Mouse (Mus musculus): ENCODE measurements around the gene Mxra7. TPM values are rescaled to one million over a fixed set of nuclear protein-coding genes. Genes with fewer than 3 reads are reported as not detected.

Mxra7 gene
- polyA plus RNA-seq, 1 experiment from 2014 or later = 1.3 TPM

GRCm38 (mm10) chr11:116764946-116765345 lies 62.9 kb downstream of the Mxra7 start:
- Histone ChIP-seq H3K27me3 (no peaks in the 10 kb centered on the region), H3K4me1 (replicated peaks) (no peaks in the 10 kb centered on the region), H3K27ac (replicated peaks) (no peak overlapping the region), H3K36me3 (replicated peaks) (no peaks in the 10 kb centered on the region), H3K9me3 (replicated peaks) (no peaks in the 10 kb centered on the region), H3K4me3 (replicated peaks) (no peak overlapping the region), H3K4me2 (no peak overlapping the region), H3K9ac (no peak overlapping the region)
- ATAC-seq (ENCODE audit: insufficient read depth) = no peak
- WGBS (ENCODE audit: insufficient replicate concordance) = 68% methylated on average over 2 of the region's 2 CpGs

- no peak overlapping the region for H3K4me3 ChIP-seq (replicated peaks)
- H3K36me3 ChIP-seq (replicated peaks) = no peaks in the 10 kb centered on the region
- H3K4me1 ChIP-seq (replicated peaks) = no peaks in the 10 kb centered on the region
- H3K4me2 ChIP-seq = no peak overlapping the region
- H3K27ac ChIP-seq (replicated peaks) = no peak overlapping the region
- no peaks in the 10 kb centered on the region for H3K27me3 ChIP-seq
- 78% methylated on average over 7 of the region's 7 CpGs for WGBS (ENCODE audit: insufficient replicate concordance)
- ATAC-seq (ENCODE audit: insufficient read depth) = no peak
- H3K9ac ChIP-seq = no peak overlapping the region
- no peaks in the 10 kb centered on the region for H3K9me3 ChIP-seq (replicated peaks)
Measured at GRCm38 (mm10) chr11:116764346-116764745, 63.5 kb downstream of the Mxra7 start.

GRCm38 (mm10) chr11:116755191-116755590 lies 72.7 kb downstream of the Mxra7 start:
- 59% methylated on average over 4 of the region's 4 CpGs for WGBS (ENCODE audit: insufficient replicate concordance)
- Histone ChIP-seq H3K4me1 (replicated peaks) (no peaks in the 10 kb centered on the region), H3K4me3 (replicated peaks) (no peak overlapping the region), H3K27ac (replicated peaks) (no peak overlapping the region), H3K4me2 (no peak overlapping the region), H3K36me3 (replicated peaks) (no peaks in the 10 kb centered on the region), H3K9me3 (replicated peaks) (no peaks in the 10 kb centered on the region), H3K27me3 (no peaks in the 10 kb centered on the region), H3K9ac (no peak overlapping the region)
- ATAC-seq (ENCODE audit: insufficient read depth) = no peak

GRCm38 (mm10) chr11:116753674-116754470 lies 74.0 kb downstream of the Mxra7 start:
- 61% methylated on average over 5 of the region's 5 CpGs for WGBS (ENCODE audit: insufficient replicate concordance)
- Histone ChIP-seq H3K4me3 (replicated peaks) (no peak overlapping the region), H3K36me3 (replicated peaks) (no peaks in the 10 kb centered on the region), H3K27me3 (no peaks in the 10 kb centered on the region), H3K4me1 (replicated peaks) (no peaks in the 10 kb centered on the region), H3K4me2 (no peak overlapping the region), H3K27ac (replicated peaks) (no peak overlapping the region), H3K9ac (no peak overlapping the region), H3K9me3 (replicated peaks) (no peaks in the 10 kb centered on the region)
- no peak for ATAC-seq (ENCODE audit: insufficient read depth)

Other genes starting within 250 kb of the Mxra7 start
- 38.1 and 51.7 TPM in 2 replicates for gene Ube2o, start 246.6 kb downstream of the Mxra7 start, polyA plus RNA-seq (2015; fragmentation: Nextera tagmentation; extraction: Ambion mirVana)
- gene Aanat, start 241.6 kb downstream of the Mxra7 start, polyA plus RNA-seq (2015; fragmentation: Nextera tagmentation; extraction: Ambion mirVana) = not detected in 2 replicates
- gene Rhbdf2, start 201.0 kb downstream of the Mxra7 start, polyA plus RNA-seq (2015; fragmentation: Nextera tagmentation; extraction: Ambion mirVana) = 7.2 and 7.5 TPM in 2 replicates
- 0.16 and 0.29 TPM in 2 replicates for gene Prcd, start 174.5 kb downstream of the Mxra7 start, polyA plus RNA-seq (2015; fragmentation: Nextera tagmentation; extraction: Ambion mirVana)
- gene Cygb, start 173.7 kb downstream of the Mxra7 start, polyA plus RNA-seq (2015; fragmentation: Nextera tagmentation; extraction: Ambion mirVana) = 0.84 and 1.0 TPM in 2 replicates
- gene St6galnac1, start 52.5 kb downstream of the Mxra7 start, polyA plus RNA-seq (2015; fragmentation: Nextera tagmentation; extraction: Ambion mirVana) = not detected in 2 replicates
- gene Mettl23, start 15.2 kb upstream of the Mxra7 start, polyA plus RNA-seq (2015; fragmentation: Nextera tagmentation; extraction: Ambion mirVana) = 31.7 and 36.6 TPM in 2 replicates
- 27.4 and 29.8 TPM in 2 replicates for gene Jmjd6, start 15.4 kb upstream of the Mxra7 start, polyA plus RNA-seq (2015; fragmentation: Nextera tagmentation; extraction: Ambion mirVana)
- gene Mfsd11, start 24.4 kb upstream of the Mxra7 start, polyA plus RNA-seq (2015; fragmentation: Nextera tagmentation; extraction: Ambion mirVana) = 9.4 and 11.8 TPM in 2 replicates
- gene Srsf2, start 25.0 kb upstream of the Mxra7 start, polyA plus RNA-seq (2015; fragmentation: Nextera tagmentation; extraction: Ambion mirVana) = 388 and 413 TPM in 2 replicates
- gene Mgat5b, start 90.8 kb upstream of the Mxra7 start, polyA plus RNA-seq (2015; fragmentation: Nextera tagmentation; extraction: Ambion mirVana) = not detected in 2 replicates

Data from liver, embryonic 15.5 days (tissue).